Mouse (Mus musculus): ENCODE measurements at regions not wholly inside any gene's neighbourhood (a gene's known extent, or its start where the extent isn't known, plus 50 kb on each side); places are given as distances from the start of the nearest gene placed in this dataset.
"Not testable (repeated sequence)": the region's sequence is repeated elsewhere in the genome, so short reads cannot be mapped to it uniquely, and the experiment has no call there.

DNA sequence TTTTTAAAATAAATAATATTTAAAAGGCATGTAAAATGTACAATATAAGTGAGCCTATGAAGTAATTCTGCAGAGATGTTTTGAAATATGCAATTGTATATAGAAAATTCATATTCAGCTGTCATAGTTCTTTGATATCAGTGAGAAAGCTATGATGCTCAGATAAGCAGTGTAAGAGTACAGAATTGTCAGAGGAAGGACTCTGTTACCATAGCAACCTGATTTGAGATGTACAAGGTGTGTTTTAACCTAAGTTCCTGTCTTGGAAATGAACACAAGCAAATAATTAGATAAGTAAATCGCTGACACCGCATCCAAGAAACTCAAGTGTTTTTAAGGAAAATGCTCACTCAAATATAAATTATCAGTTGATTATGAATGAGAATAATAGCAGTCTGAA lies 271.8 kb downstream of the Gabrg2 start:
- no peak for DNase-seq (ENCODE audit: low spot score)

DNA sequence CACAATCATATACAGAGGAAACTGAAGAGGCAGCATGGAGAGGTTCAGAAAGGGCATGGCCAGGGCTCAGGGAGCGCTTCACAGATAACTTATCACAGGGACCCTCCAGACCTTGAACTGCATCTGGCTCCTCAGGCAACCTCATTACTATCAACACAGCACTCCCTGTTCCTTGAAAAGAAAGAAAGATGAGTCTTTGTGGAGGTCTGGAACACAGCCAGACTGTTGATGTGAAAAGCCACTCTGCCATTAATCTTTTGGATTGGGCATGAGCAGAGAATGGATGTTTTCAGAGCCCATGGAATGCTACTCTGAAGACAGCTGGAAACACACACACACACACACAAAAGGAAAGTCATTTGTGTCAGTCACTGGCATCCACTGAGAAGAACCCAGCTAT lies 284.0 kb downstream of the Gabrg2 start:
- peak; percentile 51 for DNase-seq (ENCODE audit: low spot score)

GRCm38 (mm10) chr11:41690682-41691081 lies 310.0 kb downstream of the Gabrg2 start:
- no peak for DNase-seq (ENCODE audit: low spot score)

GRCm38 (mm10) chr11:41682991-41683390 lies 317.7 kb downstream of the Gabrg2 start:
- DNase-seq (ENCODE audit: low spot score), result no peak

DNA sequence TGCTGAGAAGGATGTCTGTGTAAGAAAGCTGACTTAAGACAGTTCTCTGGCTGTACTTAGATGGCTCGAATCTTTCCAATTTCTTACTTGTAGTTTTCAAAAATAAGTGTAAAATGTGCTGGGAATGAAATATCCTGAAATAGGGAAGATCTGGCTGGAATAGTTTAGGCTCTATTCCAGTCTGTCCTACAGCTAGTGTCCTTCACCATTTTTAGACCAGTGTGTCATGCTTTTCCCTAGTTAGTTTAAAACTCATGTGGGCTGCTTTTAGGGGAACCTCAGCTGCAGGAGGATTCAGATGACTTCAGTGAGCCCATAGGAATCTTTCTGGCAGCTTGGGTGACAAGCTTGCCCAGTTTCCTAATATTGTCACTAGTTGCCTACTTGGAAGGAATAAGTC lies 348.1 kb downstream of the Gabrg2 start:
- DNase-seq (ENCODE audit: low spot score), result no peak

DNA sequence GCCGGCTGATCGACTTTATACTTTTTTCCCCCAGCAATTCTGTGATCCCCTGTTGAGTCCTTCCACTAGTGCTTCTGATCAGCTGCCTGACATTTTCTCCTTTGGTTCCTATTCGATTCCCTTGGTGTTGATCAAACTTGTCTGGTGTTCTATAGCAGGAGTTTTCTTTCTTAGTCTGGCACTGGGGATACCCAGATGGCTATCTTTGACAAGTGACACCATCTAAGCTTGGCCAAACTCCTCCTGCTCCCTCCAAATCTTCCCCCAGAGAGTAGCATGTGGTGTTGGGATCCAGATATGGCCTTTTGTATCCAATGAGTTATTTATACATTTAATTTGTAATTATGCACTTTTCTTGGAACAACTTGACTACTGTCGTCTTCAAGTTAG lies 355.2 kb downstream of the Gabrg2 start:
- no peak for DNase-seq (ENCODE audit: low spot score)

- DNase-seq (ENCODE audit: low spot score), result no peak
These were observed 355.7 kb downstream of the Gabrg2 start for GRCm38 (mm10) chr11:41644725-41645501.

- DNase-seq (ENCODE audit: low spot score), result no peak
These were observed 356.6 kb downstream of the Gabrg2 start for GRCm38 (mm10) chr11:41644083-41644482.

DNA sequence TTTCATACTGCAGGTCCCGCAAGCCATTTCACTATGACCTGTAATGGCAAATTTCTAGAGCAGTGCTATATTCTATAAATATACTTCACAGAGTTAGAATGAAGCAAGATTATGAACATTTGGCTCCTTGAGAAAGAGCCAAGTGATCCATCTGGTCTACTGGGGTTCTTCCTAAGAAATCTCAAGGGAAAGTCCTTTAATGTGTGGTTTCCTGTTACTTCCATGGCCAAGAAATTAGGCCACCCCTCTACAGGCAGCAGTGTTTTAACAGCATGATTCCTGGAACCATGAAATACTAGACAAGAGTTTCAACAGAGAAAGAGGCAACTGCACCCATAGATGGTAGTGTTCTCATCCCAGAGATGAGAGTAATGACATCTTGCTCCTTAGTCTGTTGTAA lies 401.7 kb downstream of the Gabrg2 start:
- DNase-seq (ENCODE audit: low spot score), result no peak

GRCm38 (mm10) chr11:41598431-41598830 lies 402.2 kb downstream of the Gabrg2 start:
- no peak for DNase-seq (ENCODE audit: low spot score)

- DNase-seq (ENCODE audit: low spot score), result not testable (repeated sequence)
These were observed 409.2 kb downstream of the Gabrg2 start for GRCm38 (mm10) chr11:41591426-41591825.

Measured in testis, postnatal 14 days (tissue).